Mouse (Mus musculus) neural tube, embryonic 11.5 days (tissue): ENCODE measurements around the gene Rapgef6. TPM values are rescaled to one million over a fixed set of nuclear protein-coding genes. Genes with fewer than 3 reads are reported as not detected.

Experiments used
- ATAC-seq: fragments of 200-750 bp; cut with Nextera tagmentation; 2 replicates; pipeline ENCODE4 v1.8.0; 2017; ENCODE audit warnings: moderate number of reproducible peaks, mild to moderate bottlenecking, moderate TSS enrichment, moderate library complexity; ENCODE audit not compliant: insufficient read depth, low FRiP score, low TSS enrichment
- DNase-seq: peaks from one replicate; pipeline ENCODE4 v3.0.0-alpha.2; 2015; ENCODE audit warnings: low spot score
- H3K27ac ChIP-seq: fragments of 300-500 bp; sonication (generic); 2 replicates; pipeline ENCODE4 v1.5.1; 2014; ENCODE audit warnings: low read depth, mild to moderate bottlenecking, low read length
- H3K27me3 ChIP-seq: fragments of 300-500 bp; sonication (generic); 2 replicates; pipeline ENCODE4 v1.6.1; 2014; ENCODE audit warnings: mild to moderate bottlenecking, low read length, mixed read lengths; ENCODE audit not compliant: control insufficient read depth, insufficient read depth
- H3K36me3 ChIP-seq: fragments of 300-500 bp; sonication (generic); 2 replicates; pipeline ENCODE4 v1.6.1; 2014; ENCODE audit warnings: mild to moderate bottlenecking, low read length, moderate library complexity, mixed read lengths; ENCODE audit not compliant: control insufficient read depth, insufficient read depth
- H3K4me1 ChIP-seq: fragments of 300-500 bp; sonication (generic); 2 replicates; pipeline ENCODE4 v1.6.1; 2014; ENCODE audit warnings: low read length, mixed read lengths; ENCODE audit not compliant: control insufficient read depth, insufficient read depth
- H3K4me2 ChIP-seq: fragments of 300-500 bp; sonication (generic); 2 replicates; pipeline ENCODE4 v1.6.1; 2014; ENCODE audit warnings: low read depth, mild to moderate bottlenecking, moderate library complexity
- H3K4me3 ChIP-seq: fragments of 300-500 bp; sonication (generic); 2 replicates; pipeline ENCODE4 v1.5.1; 2014; ENCODE audit warnings: low read depth, low read length
- H3K9ac ChIP-seq: fragments of 300-500 bp; sonication (generic); 2 replicates; pipeline ENCODE4 v1.6.1; 2014; ENCODE audit warnings: mild to moderate bottlenecking, low read length
- H3K9me3 ChIP-seq: fragments of 300-500 bp; sonication (generic); 2 replicates; pipeline ENCODE4 v1.6.1; 2016; ENCODE audit warnings: low read length; ENCODE audit not compliant: control insufficient read depth
- WGBS: fragments of 180-500 bp; shearing (Covaris S2); extraction: QIAGEN DNeasy Blood & Tissue Kit; methylation state at CpG from one replicate; pipeline ENCODE4 v1.1.7; 2014; 5-methylcytosine and 5-hydroxymethylcytosine counted together
- polyA plus RNA-seq: library from polyadenylated mRNA; unstranded; fragments of >200 nt; fragmentation: Nextera tagmentation; extraction: Ambion mirVana; gene quantifications from 2 replicates; pipeline ENCODE4 v1.2.1, GENCODE M21; 2014

Rapgef6 gene
- polyA plus RNA-seq, 1 experiment from 2014 or later, result 31.5 TPM

- H3K9ac ChIP-seq, result no peak overlapping the region
- H3K36me3 ChIP-seq, result no peaks in the 10 kb centered on the region; the same call in 1 of the 2 replicates
- H3K27ac ChIP-seq, result no peak overlapping the region
- H3K27me3 ChIP-seq, result no peaks in the 10 kb centered on the region
- H3K4me3 ChIP-seq, result no peak overlapping the region
- H3K9me3 ChIP-seq, result no peaks in the 10 kb centered on the region
- no peak overlapping the region for H3K4me2 ChIP-seq
- 88% methylated on average over 3 of the region's 3 CpGs for WGBS
- DNase-seq (no peak), ATAC-seq (no peak)
- no peaks in the 10 kb centered on the region for H3K4me1 ChIP-seq
These were observed 204.0 kb downstream of the Rapgef6 start for GRCm38 (mm10) chr11:54726571-54727062.

- Histone ChIP-seq H3K4me2 (no peak overlapping the region), H3K27me3 (no peaks in the 10 kb centered on the region), H3K4me3 (no peak overlapping the region), H3K9me3 (no peaks in the 10 kb centered on the region), H3K9ac (no peak overlapping the region), H3K27ac (no peak overlapping the region), H3K4me1 (no peaks in the 10 kb centered on the region), H3K36me3 (no peaks in the 10 kb centered on the region)
- WGBS, result 82% methylated on average over 5 of the region's 5 CpGs
- no peak for DNase-seq
- ATAC-seq, result no peak
These were observed 204.8 kb downstream of the Rapgef6 start for GRCm38 (mm10) chr11:54727327-54727901.

DNA sequence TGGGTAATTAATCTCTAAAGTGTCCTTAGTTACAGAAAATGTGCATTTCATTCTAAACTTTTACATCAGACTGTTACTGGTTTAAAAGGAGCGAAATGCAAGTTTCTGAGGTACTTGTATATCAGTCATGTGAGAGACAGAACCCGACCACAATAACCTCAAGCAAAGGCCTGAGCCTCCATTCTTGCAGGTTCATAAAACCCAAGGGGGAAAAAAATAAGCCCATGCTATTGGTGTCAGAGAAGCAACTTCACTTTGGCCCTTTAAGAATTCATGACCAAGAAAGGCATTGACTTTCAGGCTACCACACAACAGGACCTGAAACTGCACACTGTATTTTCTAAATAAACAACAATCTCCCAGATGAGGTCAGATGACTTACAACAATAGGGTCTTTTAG lies 205.7 kb downstream of the Rapgef6 start:
- WGBS, result 88% methylated on average over 2 of the region's 2 CpGs
- H3K4me1 ChIP-seq, result no peaks in the 10 kb centered on the region

GRCm38 (mm10) chr11:54729311-54729710 lies 206.7 kb downstream of the Rapgef6 start:
- peaks cover under 1% of the 10 kb centered on the region; the same call in 1 of the 2 replicates for H3K36me3 ChIP-seq
- no peaks in the 10 kb centered on the region for H3K27me3 ChIP-seq
- no peak overlapping the region for H3K27ac ChIP-seq
- H3K9me3 ChIP-seq, result no peaks in the 10 kb centered on the region
- WGBS, result 98% methylated on average over 3 of the region's 3 CpGs
- no peak overlapping the region for H3K9ac ChIP-seq
- H3K4me1 ChIP-seq, result no peaks in the 10 kb centered on the region
- no peak overlapping the region for H3K4me3 ChIP-seq
- DNase-seq (no peak), ATAC-seq (no peak)
- H3K4me2 ChIP-seq, result no peak overlapping the region

More for the DNA sequence above, 205.7 kb downstream of the Rapgef6 start:
- no peak for ATAC-seq
- H3K4me2 ChIP-seq, result no peak overlapping the region
- H3K9me3 ChIP-seq, result no peaks in the 10 kb centered on the region
- no peak overlapping the region for H3K4me3 ChIP-seq
- no peak overlapping the region for H3K27ac ChIP-seq
- DNase-seq, result no peak
- no peak overlapping the region for H3K9ac ChIP-seq
- no peaks in the 10 kb centered on the region for H3K27me3 ChIP-seq
- no peaks in the 10 kb centered on the region; the same call in 1 of the 2 replicates for H3K36me3 ChIP-seq

DNA sequence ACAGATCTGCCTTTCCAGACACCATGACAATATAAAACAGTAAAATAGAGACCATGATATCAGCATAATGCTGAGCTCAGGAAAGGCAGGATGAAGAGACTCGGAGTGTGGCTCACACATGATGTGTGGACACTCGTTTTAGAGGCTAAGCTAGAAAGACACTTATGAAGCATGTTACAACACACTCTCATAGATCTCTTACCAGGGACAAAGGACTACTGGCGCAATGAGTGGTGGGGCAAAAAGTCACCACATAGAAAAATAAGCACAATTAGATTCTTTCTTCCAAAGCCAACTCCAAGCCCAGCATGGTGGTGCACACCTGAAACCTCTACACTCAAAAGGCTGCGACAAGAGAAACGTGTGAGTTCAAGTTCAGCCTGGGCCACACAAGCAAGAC lies 208.3 kb downstream of the Rapgef6 start:
- no peaks in the 10 kb centered on the region for H3K27me3 ChIP-seq
- H3K27ac ChIP-seq, result no peak overlapping the region
- peaks cover 2% of the 10 kb centered on the region for H3K36me3 ChIP-seq
- H3K4me3 ChIP-seq, result no peak overlapping the region
- no peaks in the 10 kb centered on the region for H3K4me1 ChIP-seq
- WGBS, result 89% methylated on average over 5 of the region's 5 CpGs
- ATAC-seq (no peak), DNase-seq (no peak)
- no peak overlapping the region for H3K4me2 ChIP-seq
- no peaks in the 10 kb centered on the region for H3K9me3 ChIP-seq
- no peak overlapping the region for H3K9ac ChIP-seq

DNA sequence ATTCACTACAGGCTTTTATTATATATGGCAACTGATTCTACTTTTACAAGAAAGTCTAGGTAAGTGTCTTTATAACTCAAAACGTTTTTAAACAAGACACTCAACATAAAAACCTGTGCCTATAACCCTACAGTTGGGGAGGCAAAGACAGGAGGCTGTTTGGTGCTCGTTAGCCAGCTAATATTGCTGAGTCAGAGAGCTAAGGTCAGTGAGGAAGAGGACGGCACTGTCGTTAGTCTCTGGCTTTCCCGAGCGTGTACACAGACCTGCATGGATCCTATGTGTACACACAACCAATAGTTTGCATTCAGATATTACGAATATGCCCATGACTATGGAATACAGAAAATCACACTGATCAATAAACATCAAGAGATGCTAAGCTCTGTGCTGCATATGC lies 208.7 kb downstream of the Rapgef6 start:
- Histone ChIP-seq H3K4me1 (no peaks in the 10 kb centered on the region), H3K4me2 (no peak overlapping the region), H3K9ac (no peak overlapping the region), H3K27ac (no peak overlapping the region), H3K4me3 (no peak overlapping the region), H3K9me3 (no peaks in the 10 kb centered on the region), H3K36me3 (peaks cover 3% of the 10 kb centered on the region), H3K27me3 (no peaks in the 10 kb centered on the region)
- WGBS, result 90% methylated on average over 7 of the region's 7 CpGs
- ATAC-seq, result no peak
- DNase-seq, result no peak

DNA sequence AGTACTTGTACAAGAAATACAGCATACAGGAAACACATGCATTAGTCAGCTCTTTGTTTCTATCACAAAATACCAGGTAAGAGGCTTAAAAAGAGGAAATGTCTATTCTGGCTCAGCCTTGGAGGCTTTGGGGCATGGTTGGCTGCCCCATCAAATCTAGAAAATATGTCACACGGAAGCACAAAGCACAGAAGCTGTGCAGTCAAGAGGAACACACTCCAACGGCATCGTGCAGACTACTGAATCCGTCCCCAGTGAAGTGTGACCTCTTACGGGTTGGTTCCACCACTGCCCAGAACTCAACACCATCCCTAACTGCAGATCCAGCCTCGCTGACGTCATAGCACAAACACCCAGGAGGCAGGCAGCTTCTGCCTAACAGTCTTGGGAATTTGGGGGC lies 210.9 kb downstream of the Rapgef6 start:
- Histone ChIP-seq H3K4me3 (no peak overlapping the region), H3K27ac (no peak overlapping the region), H3K9ac (no peak overlapping the region), H3K9me3 (no peaks in the 10 kb centered on the region), H3K36me3 (peaks cover 5% of the 10 kb centered on the region), H3K4me1 (no peaks in the 10 kb centered on the region), H3K4me2 (no peak overlapping the region), H3K27me3 (no peaks in the 10 kb centered on the region)
- DNase-seq (no peak), ATAC-seq (no peak)
- WGBS, result 88% methylated on average over 7 of the region's 7 CpGs

DNA sequence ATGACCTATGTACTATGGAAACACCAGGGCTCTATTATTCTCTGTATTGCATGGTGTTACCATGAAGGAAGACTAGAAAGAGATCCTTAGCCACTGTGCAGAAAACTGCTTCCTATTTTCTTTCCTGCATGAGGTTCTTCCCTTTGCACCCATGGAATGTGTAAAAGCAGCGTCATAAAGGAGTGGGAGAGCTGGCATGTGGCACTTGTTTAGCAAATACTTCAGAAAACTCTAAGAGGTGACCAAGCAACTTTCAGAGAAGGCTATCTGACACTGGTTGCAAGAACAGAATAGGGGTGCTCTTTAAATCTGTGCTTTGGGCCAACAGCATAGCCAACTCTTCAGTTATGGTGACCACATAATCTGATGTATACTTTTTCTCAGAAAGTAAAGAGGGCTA lies 212.5 kb downstream of the Rapgef6 start:
- Histone ChIP-seq H3K27me3 (no peaks in the 10 kb centered on the region), H3K36me3 (peaks cover 7% of the 10 kb centered on the region), H3K9ac (no peak overlapping the region), H3K4me2 (no peak overlapping the region), H3K9me3 (no peaks in the 10 kb centered on the region), H3K4me3 (no peak overlapping the region), H3K4me1 (no peaks in the 10 kb centered on the region), H3K27ac (no peak overlapping the region)
- DNase-seq (no peak), ATAC-seq (no peak)
- 89% methylated on average over 1 of the region's 1 CpGs for WGBS

DNA sequence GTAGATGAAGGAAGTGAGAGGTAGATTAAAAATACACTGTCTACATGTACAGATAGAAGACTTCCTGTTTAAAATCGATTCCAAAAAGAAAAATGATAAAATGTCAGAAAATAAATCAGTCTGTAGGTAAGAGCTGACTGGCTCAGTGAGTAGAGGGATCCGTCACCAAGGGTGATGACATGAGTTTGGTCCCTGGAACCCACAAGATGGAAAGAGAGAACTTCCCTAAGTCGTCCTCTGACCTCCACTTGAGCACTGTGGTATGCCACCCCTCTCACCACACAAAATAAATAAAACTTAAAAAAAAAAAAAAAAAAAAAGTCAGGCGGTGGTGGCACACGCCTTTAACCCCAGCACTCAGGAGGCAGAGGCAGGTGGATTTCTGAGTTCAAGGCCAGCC lies 214.3 kb downstream of the Rapgef6 start:
- H3K4me2 ChIP-seq, result no peak overlapping the region
- no peak overlapping the region for H3K27ac ChIP-seq
- DNase-seq (no peak), ATAC-seq (no peak)
- no peaks in the 10 kb centered on the region for H3K4me1 ChIP-seq
- WGBS, result 91% methylated on average over 5 of the region's 5 CpGs
- no peak overlapping the region for H3K4me3 ChIP-seq
- H3K9ac ChIP-seq, result no peak overlapping the region
- H3K36me3 ChIP-seq, result peaks cover 7% of the 10 kb centered on the region
- H3K9me3 ChIP-seq, result no peaks in the 10 kb centered on the region
- no peaks in the 10 kb centered on the region for H3K27me3 ChIP-seq
